Mouse (Mus musculus) left cerebral cortex, postnatal 14 days (tissue): ENCODE results near the gene Cmtm7. TPM values are rescaled to one million over a fixed set of nuclear protein-coding genes. Genes with fewer than 3 reads are reported as not detected.

Source experiments
- DNase-seq, 2 experiments: peaks; one replicate each; pipeline ENCODE4 v3.0.0; 2021 to 2022; ENCODE audit warnings: low spot score in 2 of 2, mixed read lengths in 1 of 2
- intact Hi-C: fragments of 180-260 bp; cut with DNase I; formaldehyde crosslinking; loops from one replicate; pipeline ENCODE4 v1.15.1; 2025
- long read RNA-seq, 2 experiments: library from polyadenylated mRNA; stranded (forward); transcript quantifications; one replicate each; pipeline ENCODE4 v2.0.0; 2021
- total RNA-seq, 2 experiments: library from RNA; stranded (reverse); gene quantifications; 2 replicates each; pipeline ENCODE4 v1.2.3; 2021

Gene Cmtm7
- 1 to 10 TPM; 5.1 to 5.9 TPM for total RNA-seq
- long read RNA-seq, experiment 1, transcript Cmtm7-201 (5 exons, 993 nt) = major isoform, 5 of 6 reads
- long read RNA-seq, experiment 1, partial matches to known transcripts = 0 of 6 reads
- long read RNA-seq, experiment 1, other reads (novel, unspliced or antisense) = 0 of 6 reads
- long read RNA-seq, experiment 2, partial matches to known transcripts = 0 of 2 reads
- long read RNA-seq, experiment 2, other reads (novel, unspliced or antisense) = 1 of 2 reads

GRCm38 (mm10) chr9:114781526-114782212 is at the start of gene Cmtm7:
Gene Cmtm7 (minus strand): TSS chr9:114781856.
- intact Hi-C loops = no loop called here
- no peak for DNase-seq

DNA sequence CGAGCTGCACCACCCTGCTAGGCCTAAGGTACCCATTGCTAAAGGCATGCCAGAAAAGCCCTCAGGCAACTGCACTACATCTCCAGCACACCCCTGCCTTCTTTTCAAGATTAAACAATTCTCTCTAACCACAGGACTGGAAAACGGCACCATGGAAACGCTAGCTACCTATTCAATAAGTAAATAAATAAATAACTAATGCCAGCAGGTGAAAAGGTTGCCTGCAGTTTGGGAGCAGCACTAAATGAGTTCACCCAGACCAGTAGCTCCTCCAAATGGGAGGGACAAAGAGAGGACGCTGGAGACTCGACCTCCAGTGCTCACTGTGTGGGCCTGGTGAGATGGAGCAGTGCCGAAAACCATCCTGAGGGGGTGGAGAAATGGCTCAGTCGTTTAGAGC is 48.7 kb upstream of the Cmtm7 start:
- intact Hi-C loops = no loop called here
- no peak for DNase-seq

DNA sequence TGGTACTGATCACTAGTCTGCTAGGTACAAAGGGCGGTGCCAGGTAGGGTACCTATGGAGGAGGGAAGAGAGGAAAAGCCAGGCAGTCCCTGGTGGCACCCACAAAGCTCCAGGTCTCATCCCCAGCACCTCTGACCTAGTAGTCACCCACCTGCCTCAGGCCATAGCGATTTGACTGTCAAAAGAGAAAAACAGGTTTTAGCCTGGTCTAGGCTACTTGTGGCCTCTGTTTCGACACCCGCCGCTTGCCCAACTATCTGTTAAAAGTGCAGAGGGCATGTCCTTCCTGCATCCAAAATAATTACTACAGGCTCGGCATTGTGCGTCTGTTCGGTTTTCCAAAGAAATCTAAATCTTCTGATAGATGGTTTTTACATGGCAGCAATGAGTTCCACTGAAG is 48.0 kb upstream of the Cmtm7 start:
- DNase-seq = no peak
- intact Hi-C loops = no loop called here

DNA sequence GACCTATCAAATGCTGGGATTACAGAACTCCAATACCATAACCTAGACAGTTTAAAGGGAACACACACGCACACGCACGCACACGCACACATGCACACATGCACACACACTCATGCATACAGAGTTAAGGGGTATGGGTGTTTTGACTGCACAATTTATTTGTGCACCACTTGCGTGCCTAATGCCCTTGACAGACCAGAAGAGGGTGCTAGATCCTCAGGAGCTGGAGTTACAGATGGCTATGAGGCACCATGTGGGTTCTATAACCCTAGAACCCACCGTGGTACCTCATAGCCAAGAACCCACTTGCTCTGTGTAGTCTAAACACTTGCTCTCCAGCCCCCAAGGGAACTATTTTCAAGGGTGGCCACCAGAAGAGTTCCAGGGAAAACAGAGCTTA is 46.7 kb upstream of the Cmtm7 start:
- no peak for DNase-seq
- intact Hi-C loops = no loop called here

DNA sequence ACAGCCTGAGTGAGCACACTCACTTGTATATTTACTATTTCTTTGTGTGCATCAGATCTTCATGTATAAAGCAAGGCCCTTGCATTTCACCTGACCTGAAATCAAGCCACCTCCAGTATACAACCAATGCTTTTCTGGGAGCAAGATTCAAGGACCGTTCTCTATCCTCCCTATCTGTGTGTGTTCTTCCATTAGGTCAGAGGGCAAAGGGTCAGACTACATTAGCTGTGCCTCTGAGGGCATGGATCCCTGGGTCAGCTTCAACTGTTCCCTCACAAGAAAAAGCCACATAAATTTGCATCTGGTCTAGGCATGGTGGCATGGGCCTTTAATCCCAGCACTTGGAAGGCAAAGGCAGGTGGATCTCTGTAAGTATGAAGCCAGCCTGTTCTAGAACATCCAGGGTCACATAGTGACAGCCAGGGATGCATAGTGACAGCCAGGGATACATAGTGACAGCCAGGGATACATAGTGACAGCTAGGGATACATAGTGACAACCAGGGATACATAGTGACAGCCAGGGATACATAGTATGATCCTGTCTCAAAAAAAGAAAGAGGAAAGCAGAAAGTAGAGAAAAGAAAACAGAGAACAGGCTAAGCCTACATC is 45.7 kb upstream of the Cmtm7 start:
- no peak for DNase-seq
- intact Hi-C loops = no loop called here

DNA sequence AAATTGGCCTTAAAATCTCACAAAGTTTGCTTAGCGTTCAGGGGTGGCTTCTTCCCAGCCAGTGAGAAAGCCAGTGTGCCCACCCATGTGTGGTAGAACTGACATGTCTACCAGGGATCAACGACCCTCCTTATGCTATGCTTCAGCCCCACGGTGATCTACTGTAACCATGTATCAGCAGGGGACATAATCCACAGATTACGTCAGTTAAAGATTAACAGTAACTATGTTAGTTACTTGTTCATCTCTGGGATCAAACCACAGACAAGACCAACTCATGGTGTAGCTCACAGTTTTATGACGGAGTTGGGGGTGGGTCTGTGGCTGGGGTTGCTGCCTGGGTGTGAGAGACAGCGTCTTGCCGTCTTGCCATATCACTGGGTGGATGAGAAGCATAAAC is 42.5 kb upstream of the Cmtm7 start:
- intact Hi-C loops = loop anchor here (5.0 kb wide), 1 partner anchor 38 kb away; no protein-coding TSS in a partner anchor
- DNase-seq = no peak

GRCm38 (mm10) chr9:114821548-114822289 is 40.1 kb upstream of the Cmtm7 start:
- DNase-seq = no peak
- intact Hi-C loops = loop anchor here (5.0 kb wide), 1 partner anchor 41 kb away; no protein-coding TSS in a partner anchor

GRCm38 (mm10) chr9:114818918-114819317 is 37.3 kb upstream of the Cmtm7 start:
- intact Hi-C loops = loop anchor here (5.0 kb wide), 1 partner anchor 68 kb away; no protein-coding TSS in a partner anchor

DNA sequence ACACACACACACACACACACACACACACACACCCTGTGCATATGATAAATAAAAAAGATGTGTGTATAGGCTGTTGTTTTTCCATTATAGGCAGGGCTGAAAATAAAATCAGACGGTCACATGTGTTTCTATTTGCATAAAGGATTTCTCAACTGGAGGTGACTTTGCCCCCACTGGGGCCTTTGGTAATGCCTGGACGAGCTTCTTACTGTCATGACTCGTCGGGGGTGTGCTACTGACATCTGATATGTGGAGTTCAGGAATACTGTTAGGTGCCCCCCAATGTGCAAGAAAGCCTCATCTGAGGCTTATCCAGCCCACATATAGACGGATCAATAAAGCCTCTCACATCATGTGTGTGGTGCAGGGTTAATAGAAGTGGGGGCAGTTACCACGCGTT is 35.4 kb upstream of the Cmtm7 start:
- no peak for DNase-seq
- intact Hi-C loops = loop anchor here (5.0 kb wide), 1 partner anchor 70 kb away; no protein-coding TSS in a partner anchor

More at GRCm38 (mm10) chr9:114818918-114819317, 37.3 kb upstream of the Cmtm7 start:
- DNase-seq = no peak

DNA sequence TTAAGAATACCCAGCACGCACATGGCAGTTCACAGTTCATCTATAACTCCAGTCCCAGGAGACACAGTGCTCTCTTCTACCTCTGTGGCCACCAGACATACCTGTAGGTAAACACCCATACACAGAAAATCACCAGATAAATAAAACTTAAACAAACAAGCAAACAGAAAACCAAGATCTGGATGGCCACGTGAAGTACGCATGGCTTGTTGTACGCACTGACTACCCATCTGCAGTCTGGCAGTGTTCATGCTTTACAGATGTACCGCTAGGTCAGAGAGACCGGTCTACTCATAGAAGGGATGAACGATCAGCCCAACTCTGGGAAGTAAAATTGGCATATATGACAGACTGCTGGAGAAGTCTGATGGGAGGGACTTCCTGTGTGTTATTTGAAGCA is 34.5 kb upstream of the Cmtm7 start:
- no peak for DNase-seq
- intact Hi-C loops = loop anchor here (5.0 kb wide), 1 partner anchor 71 kb away; no protein-coding TSS in a partner anchor

DNA sequence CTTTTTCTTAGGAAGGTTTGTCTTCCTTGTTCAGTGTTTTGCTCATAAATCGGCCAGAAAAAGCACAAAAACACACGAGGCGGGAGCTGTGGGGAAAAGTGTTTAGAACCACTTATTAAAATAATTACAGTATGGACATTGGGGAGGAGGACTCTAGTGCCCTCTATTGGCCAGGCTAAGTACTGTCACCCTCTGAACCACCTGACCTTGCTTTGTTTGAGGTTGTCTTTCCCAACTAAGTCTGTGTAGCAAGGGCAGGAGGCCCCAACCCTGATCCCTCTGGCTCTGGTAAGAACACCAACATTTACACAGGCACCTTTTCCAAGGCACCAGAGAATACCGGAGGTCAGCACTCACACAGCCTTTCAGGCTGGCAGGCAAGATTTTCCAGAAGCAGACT is 33.7 kb upstream of the Cmtm7 start:
- intact Hi-C loops = loop anchor here (5.0 kb wide), 1 partner anchor 72 kb away; no protein-coding TSS in a partner anchor
- no peak for DNase-seq

DNA sequence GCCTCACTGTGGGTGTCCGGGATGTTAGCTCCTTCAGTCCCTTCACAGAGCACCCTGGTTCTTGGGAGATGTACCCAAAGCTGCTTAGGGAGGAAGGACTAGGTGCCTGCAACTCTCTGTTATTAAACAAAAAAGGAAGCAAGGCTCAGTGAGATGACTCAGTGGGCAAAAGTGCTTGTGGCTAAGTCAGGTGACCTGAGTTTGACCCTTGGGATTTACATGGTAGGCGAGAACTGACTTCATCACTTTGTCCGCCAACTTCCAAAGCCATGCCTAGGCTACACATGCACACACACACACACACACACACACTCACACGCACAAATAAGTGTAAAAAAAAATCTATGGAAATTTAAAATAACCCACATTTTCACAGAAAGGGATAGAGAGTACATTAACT is 30.3 kb upstream of the Cmtm7 start:
- DNase-seq = no peak
- intact Hi-C loops = no loop called here

DNA sequence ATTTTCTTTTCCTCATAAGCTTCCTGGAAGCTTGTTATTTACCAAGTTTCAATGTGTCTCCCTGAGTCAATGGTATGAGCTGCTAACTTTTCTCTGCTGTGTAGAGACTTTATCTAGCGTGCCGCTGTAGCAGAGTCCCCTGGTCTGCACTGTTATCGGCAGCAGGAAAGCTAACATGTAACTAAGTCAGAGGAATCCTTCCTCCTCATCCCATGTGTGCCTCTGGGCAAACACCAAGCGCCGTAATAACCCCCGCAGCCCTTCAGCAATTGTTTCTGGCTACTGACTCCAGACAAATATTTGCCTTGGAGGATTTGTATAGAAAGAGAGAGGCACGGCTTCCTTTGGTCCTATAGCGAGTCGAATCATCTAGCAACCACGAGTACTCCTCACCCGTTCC is 29.2 kb upstream of the Cmtm7 start:
- DNase-seq = no peak
- intact Hi-C loops = no loop called here

GRCm38 (mm10) chr9:114808671-114809070 is 27.0 kb upstream of the Cmtm7 start:
- DNase-seq = no peak
- intact Hi-C loops = loop anchor here (10.0 kb wide), 1 partner anchor 96 kb away; no protein-coding TSS in a partner anchor

GRCm38 (mm10) chr9:114807261-114807660 is 25.6 kb upstream of the Cmtm7 start:
- intact Hi-C loops = loop anchor here (10.0 kb wide), 1 partner anchor 98 kb away; no protein-coding TSS in a partner anchor

GRCm38 (mm10) chr9:114805151-114805671 is 23.6 kb upstream of the Cmtm7 start:
- DNase-seq = peak; percentile 60 to 69
- intact Hi-C loops = loop anchor here (10.0 kb wide), 1 partner anchor 100 kb away; no protein-coding TSS in a partner anchor

More at GRCm38 (mm10) chr9:114807261-114807660, 25.6 kb upstream of the Cmtm7 start:
- DNase-seq = no peak

DNA sequence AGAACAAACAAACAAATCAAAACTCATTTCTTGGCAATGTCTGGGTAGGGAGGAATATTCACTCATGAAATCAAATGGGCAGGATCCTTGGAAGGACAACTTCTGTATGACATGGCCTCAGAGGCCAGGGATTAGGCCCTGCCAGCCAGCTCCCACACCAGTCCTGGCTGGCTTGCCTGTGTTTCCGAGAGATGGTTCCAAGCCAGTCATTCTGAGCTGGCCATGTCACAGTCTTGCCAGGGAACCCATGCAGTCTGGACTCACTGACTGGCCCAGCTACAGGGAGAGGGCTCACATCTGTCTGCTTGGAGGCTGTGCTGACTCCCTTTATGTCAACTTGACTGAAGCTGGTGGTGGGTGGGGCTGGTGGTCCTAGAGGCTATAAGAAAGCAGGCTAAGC is 20.5 kb upstream of the Cmtm7 start:
- intact Hi-C loops = loop anchor here (10.0 kb wide), 1 partner anchor 103 kb away; no protein-coding TSS in a partner anchor
- DNase-seq = no peak

DNA sequence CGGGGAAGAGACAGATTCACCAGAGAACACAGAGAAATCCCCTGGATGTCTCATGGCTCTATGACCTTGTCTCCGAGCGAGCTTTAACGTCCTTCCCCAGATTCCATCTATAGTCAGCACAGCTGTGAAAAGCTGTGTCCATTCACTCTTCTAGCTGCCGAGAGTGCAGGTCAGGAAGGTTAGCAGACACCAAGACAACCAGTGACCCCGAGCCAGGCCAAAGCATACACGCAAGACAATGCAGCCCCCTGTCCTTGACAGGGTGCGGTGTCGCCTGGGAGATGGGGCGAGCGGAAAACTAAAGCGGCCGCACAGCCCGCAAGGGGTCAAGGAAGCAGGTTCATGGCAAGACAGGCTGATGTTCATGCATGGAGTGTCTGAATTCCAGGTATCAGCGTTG is 19.6 kb upstream of the Cmtm7 start:
- DNase-seq = no peak
- intact Hi-C loops = loop anchor here (10.0 kb wide), 1 partner anchor 104 kb away; no protein-coding TSS in a partner anchor

- no peak for DNase-seq
- intact Hi-C loops = loop anchor here (5.0 to 10.0 kb wide), 3 partner anchors 105 to 465 kb away; no protein-coding TSS in a partner anchor
Observed at GRCm38 (mm10) chr9:114799498-114800107, 17.9 kb upstream of the Cmtm7 start.
